Mouse (Mus musculus): Measurements from ENCODE around the gene Snd1.

GRCm38 (mm10) chr6:28593708-28594107, 118.8 kb downstream of the Snd1 start:
- TF ChIP-seq CTCF (IDR thresholded peaks at IDR 0.05; ENCODE audit: control insufficient read depth, insufficient read depth, low read length) (no peak), POLR2A (IDR thresholded peaks at IDR 0.05; ENCODE audit: borderline replicate concordance, control insufficient read depth, low read depth, low read length) (no peak)
